In genomic region chr3:51333950-51334349, GRCm38 (mm10) we compare ENCODE assay signal across 9 mouse cellular contexts. TPM values are rescaled to one million over a fixed set of nuclear protein-coding genes. Genes with fewer than 3 reads are reported as not detected.
A peak's percentile ranks its signal among the peaks of the same experiment; 100 is the strongest.
DNase-seq lines count a peak whose midpoint lies in the region; ATAC-seq lines count a peak whose summit lies in the region.
"Had no signal": no experiment of that assay in that cellular context is flagged by ENCODE, and none has a peak within 500 bp of the region (broad histone marks: within the 10 kb centered on the region; RNA-seq: fewer than 3 reads in every experiment).

No protein-coding gene starts in this region.

- no peaks in the 10 kb centered on the region for H3K36me3 ChIP-seq in heart, embryonic 15.5 days
- H3K36me3 ChIP-seq in megakaryocyte, embryonic 14.5 days (replicated peaks; ENCODE audit: low read length), result peaks cover 24% of the 10 kb centered on the region
- no peaks in the 10 kb centered on the region for H3K36me3 ChIP-seq in embryonic facial prominence, embryonic 13.5 days

- no peak for DNase-seq in heart, adult 18-20 months
- no peak for DNase-seq in right cerebral cortex, postnatal 36 days (ENCODE audit: low spot score in 2 of 2)
- no peak for DNase-seq in cerebellum, adult 11 months
- DNase-seq: cerebellum, postnatal 14 days; layer of hippocampus, postnatal 36 days had no signal

- ATAC-seq in heart, embryonic 15.5 days (replicated peaks; ENCODE audit: insufficient number of reproducible peaks, insufficient read depth, low FRiP score, low read depth), result no peak
- no peak for ATAC-seq in megakaryocyte, adult 5-6 weeks (ENCODE audit: poor library complexity, severe bottlenecking)
- no peak for ATAC-seq in embryonic facial prominence, embryonic 13.5 days (ENCODE audit: insufficient number of reproducible peaks, insufficient read depth, low FRiP score, low TSS enrichment, low read depth)

- H3K27ac ChIP-seq in heart, embryonic 15.5 days, result peak overlapping the region; percentile 63; the same call in 1 of the 2 replicates
- 0 out of 2 replicates have a peak overlapping the region, but pooled peaks have one; percentile 30 for H3K27ac ChIP-seq in embryonic facial prominence, embryonic 13.5 days

- 73% methylated on average over 6 of the region's 6 CpGs for WGBS in heart, embryonic 15.5 days
- WGBS in embryonic facial prominence, embryonic 13.5 days, result 60% methylated on average over 6 of the region's 6 CpGs

- H3K4me1 ChIP-seq in heart, embryonic 15.5 days (replicated peaks), result peaks cover 31% of the 10 kb centered on the region
- H3K4me1 ChIP-seq in megakaryocyte, embryonic 14.5 days, result peaks cover 82% of the 10 kb centered on the region
- peaks cover 17% of the 10 kb centered on the region; the same call in 1 of the 2 replicates for H3K4me1 ChIP-seq in embryonic facial prominence, embryonic 13.5 days

- H3K9ac ChIP-seq in heart, embryonic 15.5 days, result no peak overlapping the region
- no peak overlapping the region for H3K9ac ChIP-seq in embryonic facial prominence, embryonic 13.5 days

- H3K9me3 ChIP-seq in heart, embryonic 15.5 days (replicated peaks), result no peaks in the 10 kb centered on the region
- H3K9me3 ChIP-seq in megakaryocyte, embryonic 14.5 days, result 0 out of 2 replicates have a peak, but pooled peaks cover 2% of the 10 kb centered on the region
- no peaks in the 10 kb centered on the region for H3K9me3 ChIP-seq in embryonic facial prominence, embryonic 13.5 days

- H3K27me3 ChIP-seq in heart, embryonic 15.5 days, result no peaks in the 10 kb centered on the region
- no peaks in the 10 kb centered on the region for H3K27me3 ChIP-seq in megakaryocyte, embryonic 14.5 days (replicated peaks)
- H3K27me3 ChIP-seq in embryonic facial prominence, embryonic 13.5 days, result no peaks in the 10 kb centered on the region

- no peak overlapping the region for H3K4me3 ChIP-seq in heart, embryonic 15.5 days
- peak overlapping the region; percentile 90 for H3K4me3 ChIP-seq in megakaryocyte, embryonic 14.5 days (replicated peaks)
- H3K4me3 ChIP-seq in embryonic facial prominence, embryonic 13.5 days, result no peak overlapping the region

- H3K4me2 ChIP-seq in heart, embryonic 15.5 days, result no peak overlapping the region
- H3K4me2 ChIP-seq in embryonic facial prominence, embryonic 13.5 days, result no peak overlapping the region

RNA-seq across cellular contexts. Expression of gene Elf2, which starts 6.5 kb away (rescaled TPM):
- polyA plus RNA-seq in heart, embryonic 15.5 days (2015; fragmentation: Nextera tagmentation; extraction: Ambion mirVana), result 51.3 and 55.4 TPM in 2 replicates
- 10 to 100 TPM; 54.7 to 57.0 TPM for total RNA-seq in heart, adult 18-20 months (2021)
- polyA plus RNA-seq in megakaryocyte, embryonic 14.5 days (2012; ENCODE audit: insufficient read depth, low replicate concordance), result 1.5 and 8.7 TPM in 2 replicates
- 37.0 and 39.6 TPM in 2 replicates for total RNA-seq in megakaryocyte, adult 5-6 weeks (2015)
- total RNA-seq in megakaryocyte, adult 5-6 weeks (2017), result 98.4 and 102 TPM in 2 replicates
- polyA plus RNA-seq in embryonic facial prominence, embryonic 13.5 days (2015; fragmentation: Nextera tagmentation; extraction: Ambion mirVana), result 64.5 and 72.5 TPM in 2 replicates
